Mouse (Mus musculus) large intestine, adult 2 months (tissue): ENCODE measurements around the gene Gna11. TPM values are rescaled to one million over a fixed set of nuclear protein-coding genes. Genes with fewer than 3 reads are reported as not detected.

ENCODE experiments used
- DNase-seq: peaks from one replicate; pipeline ENCODE4 v3.0.0-alpha.2; 2012; ENCODE audit warnings: low read depth, low spot score
- WGBS: fragments of 180-500 bp; shearing (Covaris S2); methylation state at CpG from one replicate; pipeline ENCODE4 v1.1.7; 2018; 5-methylcytosine and 5-hydroxymethylcytosine counted together
- polyA plus RNA-seq: library from polyadenylated mRNA; depleted of rRNA; stranded (reverse); fragments of >200 nt; gene quantifications from 2 replicates; pipeline ENCODE4 v1.2.3, GENCODE M21; 2012

The Gna11 gene
- polyA plus RNA-seq, 1 experiment = 402 TPM

GRCm38 (mm10) chr10:81568381-81569191, 23.6 kb upstream of the Gna11 start:
- no peak for DNase-seq
- WGBS = 21% methylated on average over 16 of the region's 16 CpGs

GRCm38 (mm10) chr10:81565257-81566228, 20.6 kb upstream of the Gna11 start:
- 72% methylated on average over 20 of the region's 20 CpGs for WGBS

GRCm38 (mm10) chr10:81564734-81565133, 19.7 kb upstream of the Gna11 start:
- 41% methylated on average over 10 of the region's 10 CpGs for WGBS
- DNase-seq = no peak

More at GRCm38 (mm10) chr10:81565257-81566228, 20.6 kb upstream of the Gna11 start:
- DNase-seq = no peak

GRCm38 (mm10) chr10:81564216-81564615, 19.2 kb upstream of the Gna11 start:
- WGBS = 12% methylated on average over 10 of the region's 10 CpGs
- no peak for DNase-seq

- no peak for DNase-seq
- WGBS = 38% methylated on average over 6 of the region's 6 CpGs
These were observed 18.5 kb upstream of the Gna11 start for GRCm38 (mm10) chr10:81563481-81563880.

GRCm38 (mm10) chr10:81562411-81562810, 17.4 kb upstream of the Gna11 start:
- no peak for DNase-seq
- WGBS = 57% methylated on average over 6 of the region's 6 CpGs

- no peak for DNase-seq
- 5% methylated on average over 16 of the region's 16 CpGs for WGBS
These were observed 15.9 kb upstream of the Gna11 start for GRCm38 (mm10) chr10:81560719-81561459.

GRCm38 (mm10) chr10:81559627-81560539, 14.9 kb upstream of the Gna11 start:
- DNase-seq = no peak
- under 1% methylated on average over 36 of the region's 36 CpGs for WGBS

- DNase-seq = no peak
- WGBS = under 1% methylated on average over 34 of the region's 53 CpGs
These were observed 14.2 kb upstream of the Gna11 start, which contains the start of gene Aes for GRCm38 (mm10) chr10:81559163-81559626. TSS of gene Aes (plus strand) at chr10:81559488.

- WGBS = 32% methylated on average over 1 of the region's 1 CpGs
- no peak for DNase-seq
These were observed 12.5 kb upstream of the Gna11 start for GRCm38 (mm10) chr10:81557491-81557890.

GRCm38 (mm10) chr10:81556282-81556681, 11.3 kb upstream of the Gna11 start:
- 78% methylated on average over 3 of the region's 3 CpGs for WGBS
- DNase-seq = no peak

GRCm38 (mm10) chr10:81553807-81554755, 9.1 kb upstream of the Gna11 start:
- DNase-seq = no peak
- WGBS = 79% methylated on average over 6 of the region's 6 CpGs

- DNase-seq = no peak
These were observed 8.2 kb upstream of the Gna11 start for GRCm38 (mm10) chr10:81553232-81553631.

GRCm38 (mm10) chr10:81551597-81552102, 6.7 kb upstream of the Gna11 start:
- 1% methylated on average over 12 of the region's 12 CpGs for WGBS
- DNase-seq = no peak

More at GRCm38 (mm10) chr10:81553232-81553631, 8.2 kb upstream of the Gna11 start:
- 90% methylated on average over 5 of the region's 5 CpGs for WGBS

- DNase-seq = no peak
- WGBS = 15% methylated on average over 7 of the region's 7 CpGs
These were observed 5.3 kb upstream of the Gna11 start for GRCm38 (mm10) chr10:81550257-81550656.

- DNase-seq = peak; percentile 86
- 37% methylated on average over 5 of the region's 5 CpGs for WGBS
These were observed 4.0 kb upstream of the Gna11 start for GRCm38 (mm10) chr10:81548944-81549343.
